Mouse (Mus musculus) embryonic facial prominence, embryonic 11.5 days (tissue): ENCODE results near the gene Map10. TPM values are rescaled to one million over a fixed set of nuclear protein-coding genes. Genes with fewer than 3 reads are reported as not detected.

Source experiments
- ATAC-seq: fragments of 200-750 bp; cut with Nextera tagmentation; replicated peaks from 2 replicates; pipeline ENCODE4 v1.8.0; 2017; ENCODE audit warnings: low read depth; ENCODE audit not compliant: insufficient number of reproducible peaks, low FRiP score, low TSS enrichment
- DNase-seq: peaks from one replicate; pipeline ENCODE4 v3.0.0-alpha.2; 2015; ENCODE audit warnings: low spot score
- H3K27ac ChIP-seq: fragments of 300-500 bp; sonication (generic); replicated peaks from 2 replicates; pipeline ENCODE4 v1.5.1; 2014; ENCODE audit warnings: mild to moderate bottlenecking, low read depth, low read length, control low read depth
- H3K27me3 ChIP-seq: fragments of 300-500 bp; sonication (generic); 2 replicates; pipeline ENCODE4 v1.6.1; 2014; ENCODE audit warnings: mild to moderate bottlenecking, low read length, moderate library complexity, mixed read lengths; ENCODE audit not compliant: control insufficient read depth, insufficient read depth
- H3K36me3 ChIP-seq: fragments of 300-500 bp; sonication (generic); replicated peaks from 2 replicates; pipeline ENCODE4 v1.6.1; 2014; ENCODE audit warnings: low read depth, mild to moderate bottlenecking, low read length, moderate library complexity, mixed read lengths; ENCODE audit not compliant: control insufficient read depth, insufficient read depth
- H3K4me1 ChIP-seq: fragments of 300-500 bp; sonication (generic); 2 replicates; pipeline ENCODE4 v1.6.1; 2014; ENCODE audit warnings: low read length, mixed read lengths; ENCODE audit not compliant: control insufficient read depth, insufficient read depth
- H3K4me2 ChIP-seq: fragments of 300-500 bp; sonication (generic); 2 replicates; pipeline ENCODE4 v1.6.1; 2014; ENCODE audit warnings: low read depth, mild to moderate bottlenecking, control low read depth, low read length, moderate library complexity
- H3K4me3 ChIP-seq: fragments of 300-500 bp; sonication (generic); 2 replicates; pipeline ENCODE4 v1.5.1; 2014; ENCODE audit warnings: low read depth, low read length, control low read depth
- H3K9ac ChIP-seq: fragments of 300-500 bp; sonication (generic); replicated peaks from 2 replicates; pipeline ENCODE4 v1.6.1; 2014; ENCODE audit warnings: mild to moderate bottlenecking, control low read depth, low read length
- H3K9me3 ChIP-seq: fragments of 300-500 bp; sonication (generic); replicated peaks from 2 replicates; pipeline ENCODE4 v1.6.1; 2016; ENCODE audit warnings: mild to moderate bottlenecking, low read length, inconsistent platforms, mixed read lengths; ENCODE audit not compliant: control insufficient read depth
- WGBS: fragments of 180-500 bp; shearing (Covaris S2); extraction: QIAGEN DNeasy Blood & Tissue Kit; methylation state at CpG from one replicate; pipeline ENCODE4 v1.1.7; 2014; 5-methylcytosine and 5-hydroxymethylcytosine counted together
- polyA plus RNA-seq: library from polyadenylated mRNA; unstranded; fragments of >200 nt; fragmentation: Nextera tagmentation; extraction: Ambion mirVana; gene quantifications from 2 replicates; pipeline ENCODE4 v1.2.1, GENCODE M21; 2014

Map10 gene
- polyA plus RNA-seq, 1 experiment from 2014 or later = 8.4 TPM

GRCm38 (mm10) chr8:125704434-125704833 lies 34.8 kb downstream of the Map10 start:
- Histone ChIP-seq H3K9me3 (no peaks in the 10 kb centered on the region), H3K27ac (no peak overlapping the region), H3K36me3 (no peaks in the 10 kb centered on the region), H3K27me3 (no peaks in the 10 kb centered on the region), H3K4me1 (no peaks in the 10 kb centered on the region), H3K4me2 (no peak overlapping the region), H3K9ac (no peak overlapping the region), H3K4me3 (no peak overlapping the region)
- 89% methylated on average over 6 of the region's 6 CpGs for WGBS
- ATAC-seq = no peak
- DNase-seq = no peak

GRCm38 (mm10) chr8:125705816-125706215 lies 36.2 kb downstream of the Map10 start:
- Histone ChIP-seq H3K27me3 (no peaks in the 10 kb centered on the region), H3K4me3 (no peak overlapping the region), H3K9ac (no peak overlapping the region), H3K9me3 (no peaks in the 10 kb centered on the region), H3K27ac (no peak overlapping the region), H3K4me1 (no peaks in the 10 kb centered on the region), H3K36me3 (no peaks in the 10 kb centered on the region), H3K4me2 (no peak overlapping the region)
- no peak for ATAC-seq
- 88% methylated on average over 7 of the region's 7 CpGs for WGBS
- no peak for DNase-seq

GRCm38 (mm10) chr8:125709171-125709570 lies 39.6 kb downstream of the Map10 start:
- no peak for DNase-seq
- Histone ChIP-seq H3K9ac (no peak overlapping the region), H3K9me3 (no peaks in the 10 kb centered on the region), H3K36me3 (no peaks in the 10 kb centered on the region), H3K4me3 (no peak overlapping the region), H3K4me2 (no peak overlapping the region), H3K27ac (no peak overlapping the region), H3K4me1 (no peaks in the 10 kb centered on the region), H3K27me3 (no peaks in the 10 kb centered on the region)
- 89% methylated on average over 5 of the region's 5 CpGs for WGBS
- no peak for ATAC-seq

GRCm38 (mm10) chr8:125711514-125711913 lies 41.9 kb downstream of the Map10 start:
- ATAC-seq (no peak), DNase-seq (no peak)
- H3K4me1 ChIP-seq = no peaks in the 10 kb centered on the region
- H3K9ac ChIP-seq = no peak overlapping the region
- H3K9me3 ChIP-seq = no peaks in the 10 kb centered on the region
- H3K4me3 ChIP-seq = no peak overlapping the region
- no peak overlapping the region for H3K27ac ChIP-seq
- no peak overlapping the region for H3K4me2 ChIP-seq
- 86% methylated on average over 5 of the region's 5 CpGs for WGBS
- no peaks in the 10 kb centered on the region for H3K36me3 ChIP-seq
- no peaks in the 10 kb centered on the region for H3K27me3 ChIP-seq

GRCm38 (mm10) chr8:125716211-125716610 lies 46.6 kb downstream of the Map10 start:
- no peaks in the 10 kb centered on the region for H3K9me3 ChIP-seq
- ATAC-seq (no peak; the same call in 1 of the 2 replicates), DNase-seq (no peak)
- no peak overlapping the region for H3K27ac ChIP-seq
- no peaks in the 10 kb centered on the region for H3K4me1 ChIP-seq
- no peak overlapping the region for H3K9ac ChIP-seq
- 37% methylated on average over 4 of the region's 4 CpGs for WGBS
- H3K36me3 ChIP-seq = no peaks in the 10 kb centered on the region
- H3K4me2 ChIP-seq = no peak overlapping the region
- H3K27me3 ChIP-seq = no peaks in the 10 kb centered on the region
- H3K4me3 ChIP-seq = no peak overlapping the region

- Histone ChIP-seq H3K4me1 (no peaks in the 10 kb centered on the region), H3K36me3 (no peaks in the 10 kb centered on the region), H3K4me2 (no peak overlapping the region), H3K9ac (no peak overlapping the region), H3K9me3 (no peaks in the 10 kb centered on the region), H3K27me3 (no peaks in the 10 kb centered on the region), H3K27ac (no peak overlapping the region), H3K4me3 (no peak overlapping the region)
- no peak for DNase-seq
- ATAC-seq = no peak
- WGBS = 38% methylated on average over 7 of the region's 7 CpGs
Measured at GRCm38 (mm10) chr8:125716613-125717012, 47.0 kb downstream of the Map10 start.

GRCm38 (mm10) chr8:125718914-125719313 lies 49.3 kb downstream of the Map10 start:
- Histone ChIP-seq H3K27me3 (no peaks in the 10 kb centered on the region), H3K36me3 (no peaks in the 10 kb centered on the region), H3K4me3 (no peak overlapping the region), H3K27ac (no peak overlapping the region), H3K4me2 (no peak overlapping the region), H3K9me3 (no peaks in the 10 kb centered on the region), H3K4me1 (no peaks in the 10 kb centered on the region), H3K9ac (no peak overlapping the region)
- DNase-seq (no peak), ATAC-seq (no peak)
- WGBS = 64% methylated on average over 4 of the region's 4 CpGs

GRCm38 (mm10) chr8:125722675-125723074 lies 53.1 kb downstream of the Map10 start:
- no peak overlapping the region for H3K9ac ChIP-seq
- H3K27ac ChIP-seq = no peak overlapping the region
- H3K9me3 ChIP-seq = no peaks in the 10 kb centered on the region
- no peak overlapping the region for H3K4me3 ChIP-seq
- no peaks in the 10 kb centered on the region for H3K4me1 ChIP-seq
- no peak for ATAC-seq
- DNase-seq = no peak
- H3K27me3 ChIP-seq = no peaks in the 10 kb centered on the region
- 96% methylated on average over 7 of the region's 7 CpGs for WGBS
- no peaks in the 10 kb centered on the region for H3K36me3 ChIP-seq
- no peak overlapping the region for H3K4me2 ChIP-seq
